Mouse (Mus musculus) intestine, postnatal 0 days (tissue): ENCODE measurements at regions not wholly inside any gene's neighbourhood (a gene's known extent, or its start where the extent isn't known, plus 50 kb on each side); places are given as distances from the start of the nearest gene placed in this dataset.

Source experiments
- ATAC-seq: fragments of 200-750 bp; cut with Nextera tagmentation; 2 replicates; pipeline ENCODE4 v1.8.0; 2017; ENCODE audit warnings: mild to moderate bottlenecking, moderate TSS enrichment, moderate library complexity
- H3K27ac ChIP-seq: fragments of 300-500 bp; sonication (generic); 2 replicates; pipeline ENCODE4 v1.5.1; 2014; ENCODE audit warnings: mild to moderate bottlenecking, low read depth, low read length, moderate library complexity
- H3K27me3 ChIP-seq: fragments of 300-500 bp; sonication (generic); replicated peaks from 2 replicates; pipeline ENCODE4 v1.6.1; 2014; ENCODE audit warnings: low read length, mixed read lengths; ENCODE audit not compliant: control insufficient read depth, insufficient read depth
- H3K36me3 ChIP-seq: fragments of 300-500 bp; sonication (generic); 2 replicates; pipeline ENCODE4 v1.6.1; 2014; ENCODE audit warnings: mild to moderate bottlenecking, moderate library complexity; ENCODE audit not compliant: control insufficient read depth, insufficient read depth
- H3K4me1 ChIP-seq: fragments of 300-500 bp; sonication (generic); replicated peaks from 2 replicates; pipeline ENCODE4 v1.6.1; 2014; ENCODE audit warnings: antibody characterized with exemption, low read length, mixed read lengths; ENCODE audit not compliant: control insufficient read depth, insufficient read depth
- H3K4me2 ChIP-seq: fragments of 300-500 bp; sonication (generic); replicated peaks from 2 replicates; pipeline ENCODE4 v1.6.1; 2014; ENCODE audit warnings: low read depth, mild to moderate bottlenecking, moderate library complexity
- H3K4me3 ChIP-seq: fragments of 300-500 bp; sonication (generic); 2 replicates; pipeline ENCODE4 v1.5.1; 2014; ENCODE audit warnings: low read depth, low read length
- H3K9ac ChIP-seq: fragments of 300-500 bp; sonication (generic); 2 replicates; pipeline ENCODE4 v1.6.1; 2014; ENCODE audit warnings: mild to moderate bottlenecking, low read depth, low read length
- H3K9me3 ChIP-seq: fragments of 300-500 bp; sonication (generic); 2 replicates; pipeline ENCODE4 v1.6.1; 2016; ENCODE audit warnings: mixed run types; ENCODE audit not compliant: control insufficient read depth
- CTCF ChIP-seq: sonication (generic); IDR thresholded peaks from 2 replicates; pipeline ENCODE4 v1.5.1; 2016; ENCODE audit warnings: low read depth, mild to moderate bottlenecking, control low read depth, antibody characterized with exemption, moderate library complexity
- WGBS: fragments of 180-500 bp; shearing (Covaris S2); extraction: QIAGEN DNeasy Blood & Tissue Kit; methylation state at CpG from one replicate; pipeline ENCODE4 v1.1.7; 2014; 5-methylcytosine and 5-hydroxymethylcytosine counted together

- ATAC-seq: no peak
- Histone ChIP-seq H3K9ac (no peak overlapping the region), H3K4me3 (no peak overlapping the region), H3K9me3 (no peaks in the 10 kb centered on the region), H3K27me3 (no peaks in the 10 kb centered on the region), H3K4me1 (no peaks in the 10 kb centered on the region), H3K27ac (no peak overlapping the region), H3K36me3 (no peaks in the 10 kb centered on the region), H3K4me2 (no peak overlapping the region)
- TF ChIP-seq CTCF: no peak
- WGBS: 86% methylated on average over 4 of the region's 4 CpGs
Measured at GRCm38 (mm10) chr13:28528898-28529511, 271.7 kb downstream of the Gm11361 start.

- H3K36me3 ChIP-seq: no peaks in the 10 kb centered on the region
- ATAC-seq: no peak
- no peak overlapping the region for H3K4me2 ChIP-seq
- no peak overlapping the region for H3K4me3 ChIP-seq
- H3K9ac ChIP-seq: no peak overlapping the region
- 95% methylated on average over 1 of the region's 1 CpGs for WGBS
- TF ChIP-seq CTCF: peak; percentile 52
- no peaks in the 10 kb centered on the region for H3K4me1 ChIP-seq
- H3K27ac ChIP-seq: no peak overlapping the region
- H3K27me3 ChIP-seq: no peaks in the 10 kb centered on the region
- H3K9me3 ChIP-seq: no peaks in the 10 kb centered on the region
Measured at GRCm38 (mm10) chr13:28526299-28526698, 269.0 kb downstream of the Gm11361 start.

- no peak overlapping the region for H3K4me2 ChIP-seq
- no peak for ATAC-seq
- no peaks in the 10 kb centered on the region for H3K36me3 ChIP-seq
- TF ChIP-seq CTCF: no peak
- H3K9ac ChIP-seq: no peak overlapping the region
- no peaks in the 10 kb centered on the region for H3K27me3 ChIP-seq
- H3K27ac ChIP-seq: no peak overlapping the region
- H3K4me1 ChIP-seq: no peaks in the 10 kb centered on the region
- H3K4me3 ChIP-seq: no peak overlapping the region
- 94% methylated on average over 3 of the region's 3 CpGs for WGBS
- H3K9me3 ChIP-seq: no peaks in the 10 kb centered on the region
Measured at GRCm38 (mm10) chr13:28524411-28524810, 267.1 kb downstream of the Gm11361 start.

GRCm38 (mm10) chr13:28520127-28520482 lies 262.8 kb downstream of the Gm11361 start:
- Histone ChIP-seq H3K4me1 (no peaks in the 10 kb centered on the region), H3K36me3 (no peaks in the 10 kb centered on the region), H3K4me3 (no peak overlapping the region), H3K27me3 (no peaks in the 10 kb centered on the region), H3K9ac (no peak overlapping the region), H3K4me2 (no peak overlapping the region), H3K27ac (no peak overlapping the region), H3K9me3 (no peaks in the 10 kb centered on the region)
- ATAC-seq: no peak
- WGBS: 70% methylated on average over 1 of the region's 1 CpGs
- TF ChIP-seq CTCF: no peak

DNA sequence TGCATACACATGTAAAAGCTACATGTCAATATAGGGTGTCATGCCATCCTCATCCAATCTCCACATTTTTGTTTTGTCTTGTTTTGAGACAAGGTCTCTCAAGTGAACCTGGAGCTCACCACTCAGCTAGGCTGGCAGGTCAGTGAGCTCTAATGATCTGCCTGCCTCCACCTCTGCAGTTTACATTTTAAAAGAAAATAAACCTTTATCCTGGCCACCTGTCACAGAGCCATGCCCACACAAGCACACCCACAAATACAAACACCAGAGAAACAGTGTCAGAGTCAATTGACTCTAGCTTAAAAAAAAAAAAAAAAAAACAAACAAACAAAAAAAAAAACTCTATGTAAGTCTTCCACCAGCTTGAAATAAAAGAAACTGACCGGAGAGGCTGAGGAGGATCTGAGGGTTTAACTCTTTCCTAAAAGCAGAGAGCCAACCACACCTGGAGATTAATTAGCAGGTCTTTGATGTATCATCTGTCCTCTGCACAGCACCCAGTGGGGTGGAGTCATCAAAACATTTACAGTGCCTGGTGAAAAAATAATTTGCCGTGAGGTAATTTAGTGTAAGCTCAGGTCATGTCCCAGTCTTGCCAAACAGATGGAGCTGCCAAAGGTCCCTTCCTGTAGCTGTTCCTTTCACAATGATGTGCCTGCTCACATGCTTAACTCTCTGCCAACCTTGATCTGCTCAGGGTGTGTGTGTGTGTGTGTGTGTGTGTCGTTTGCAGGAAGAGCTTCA lies 262.2 kb downstream of the Gm11361 start:
- no peaks in the 10 kb centered on the region for H3K4me1 ChIP-seq
- H3K27ac ChIP-seq: no peak overlapping the region
- H3K4me2 ChIP-seq: no peak overlapping the region
- no peak overlapping the region for H3K9ac ChIP-seq
- no peak overlapping the region for H3K4me3 ChIP-seq
- no peaks in the 10 kb centered on the region for H3K27me3 ChIP-seq
- no peaks in the 10 kb centered on the region for H3K36me3 ChIP-seq
- WGBS: 43% methylated on average over 3 of the region's 3 CpGs
- no peak for TF ChIP-seq CTCF
- no peaks in the 10 kb centered on the region for H3K9me3 ChIP-seq
- ATAC-seq: no peak

GRCm38 (mm10) chr13:28517161-28517560 lies 259.8 kb downstream of the Gm11361 start:
- Histone ChIP-seq H3K36me3 (no peaks in the 10 kb centered on the region), H3K9ac (no peak overlapping the region), H3K27ac (no peak overlapping the region), H3K4me3 (no peak overlapping the region), H3K4me1 (no peaks in the 10 kb centered on the region), H3K9me3 (no peaks in the 10 kb centered on the region), H3K27me3 (no peaks in the 10 kb centered on the region), H3K4me2 (no peak overlapping the region)
- TF ChIP-seq CTCF: no peak
- 82% methylated on average over 6 of the region's 6 CpGs for WGBS
- no peak for ATAC-seq
